Mouse (Mus musculus): ENCODE data around the gene Bsn.
A peak's percentile ranks its signal among the peaks of the same experiment; 100 is the strongest.

Bsn gene

DNA sequence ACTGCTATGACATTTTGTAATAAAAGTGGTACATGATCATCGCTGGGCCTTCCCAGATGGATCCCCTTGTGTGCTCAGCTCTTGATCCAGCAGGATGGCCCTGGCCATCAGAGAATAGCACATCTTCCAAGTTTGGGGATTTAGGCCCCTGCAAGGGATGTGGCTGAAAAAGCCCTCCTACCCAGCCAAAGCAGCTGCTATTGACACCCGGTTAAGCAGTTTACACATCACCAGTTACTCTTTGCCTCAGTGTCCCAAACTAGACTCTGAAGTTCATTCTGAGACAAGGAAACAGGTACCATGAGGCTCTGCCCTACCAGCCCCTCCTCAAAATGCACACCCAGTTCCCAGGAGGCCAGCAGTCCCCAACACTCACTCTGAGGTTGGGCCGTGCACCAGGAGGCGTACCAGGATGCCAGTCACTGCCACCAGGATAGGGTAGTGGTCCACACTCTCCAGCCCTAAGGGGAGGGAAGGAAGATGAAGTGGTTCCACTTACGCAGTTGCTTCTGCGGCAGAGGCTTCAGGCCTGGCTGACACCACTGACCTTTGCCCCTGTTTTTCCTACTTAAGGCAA lies 134.4 kb downstream of the Bsn start:
- no peak for DNase-seq (ENCODE audit: low read depth, low spot score)

DNA sequence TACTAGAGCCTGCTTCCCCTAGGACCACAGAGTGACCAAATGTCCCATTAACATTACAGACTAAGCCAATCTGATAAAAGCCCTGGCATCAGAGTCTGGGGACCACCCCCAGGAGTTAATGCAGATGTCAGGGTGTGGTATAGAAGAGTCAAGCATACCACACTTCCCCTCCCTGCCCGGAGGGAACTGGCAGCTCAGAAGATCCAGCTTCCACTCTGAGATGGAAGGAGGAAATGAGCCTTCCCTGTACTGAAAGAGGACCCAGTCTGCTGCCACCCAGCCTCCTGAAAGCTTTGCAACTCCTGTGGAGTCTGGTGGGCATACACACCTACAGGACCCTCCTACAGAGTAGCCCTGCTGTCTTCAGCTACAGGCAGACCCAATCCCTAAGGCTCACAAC lies 135.1 kb downstream of the Bsn start:
- no peak for DNase-seq (ENCODE audit: low read depth, low spot score)

DNA sequence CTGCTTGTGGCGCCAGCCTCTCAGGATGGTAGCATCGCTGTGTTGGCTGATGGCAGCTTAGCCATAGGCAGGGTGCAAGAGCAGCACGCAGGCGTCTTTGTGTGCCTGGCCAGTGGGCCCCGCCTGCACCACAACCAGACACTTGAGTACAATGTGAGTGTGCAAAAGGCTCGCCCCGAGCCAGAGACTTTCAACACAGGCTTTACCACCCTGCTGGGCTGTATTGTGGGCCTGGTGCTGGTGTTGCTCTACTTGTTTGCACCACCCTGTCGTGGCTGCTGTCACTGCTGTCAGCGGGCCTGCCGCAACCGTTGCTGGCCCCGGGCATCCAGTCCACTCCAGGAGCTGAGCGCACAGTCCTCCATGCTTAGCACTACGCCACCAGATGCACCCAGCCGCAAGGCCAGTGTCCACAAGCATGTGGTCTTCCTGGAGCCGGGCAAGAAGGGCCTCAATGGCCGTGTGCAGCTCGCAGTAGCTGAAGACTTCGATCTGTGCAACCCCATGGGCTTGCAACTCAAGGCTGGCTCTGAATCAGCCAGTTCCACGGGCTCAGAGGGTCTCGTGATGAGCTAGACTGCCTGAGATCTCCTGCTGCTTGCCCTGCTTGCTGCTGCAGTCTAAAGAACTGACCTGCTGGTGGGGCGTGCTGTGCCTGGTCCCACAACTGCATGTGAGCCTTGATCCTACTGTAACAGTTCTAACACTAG lies 135.7 kb downstream of the Bsn start:
- no peak for DNase-seq (ENCODE audit: low read depth, low spot score)

DNA sequence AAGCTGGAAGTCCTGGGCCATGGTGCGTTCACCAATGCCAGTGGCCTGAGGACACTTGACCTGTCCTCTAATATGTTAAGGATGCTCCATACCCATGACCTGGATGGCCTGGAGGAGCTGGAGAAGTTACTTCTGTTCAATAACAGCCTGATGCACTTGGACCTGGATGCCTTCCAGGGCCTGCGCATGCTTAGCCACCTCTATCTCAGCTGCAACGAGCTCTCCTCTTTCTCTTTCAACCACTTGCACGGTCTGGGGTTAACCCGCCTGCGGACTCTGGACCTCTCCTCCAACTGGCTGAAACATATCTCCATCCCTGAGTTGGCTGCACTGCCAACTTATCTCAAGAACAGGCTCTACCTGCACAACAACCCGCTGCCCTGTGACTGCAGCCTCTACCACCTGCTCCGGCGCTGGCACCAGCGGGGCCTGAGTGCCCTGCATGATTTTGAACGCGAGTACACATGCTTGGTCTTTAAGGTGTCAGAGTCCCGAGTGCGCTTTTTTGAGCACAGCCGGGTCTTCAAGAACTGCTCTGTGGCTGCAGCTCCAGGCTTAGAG lies 136.4 kb downstream of the Bsn start:
- DNase-seq (ENCODE audit: low read depth, low spot score): no peak

DNA sequence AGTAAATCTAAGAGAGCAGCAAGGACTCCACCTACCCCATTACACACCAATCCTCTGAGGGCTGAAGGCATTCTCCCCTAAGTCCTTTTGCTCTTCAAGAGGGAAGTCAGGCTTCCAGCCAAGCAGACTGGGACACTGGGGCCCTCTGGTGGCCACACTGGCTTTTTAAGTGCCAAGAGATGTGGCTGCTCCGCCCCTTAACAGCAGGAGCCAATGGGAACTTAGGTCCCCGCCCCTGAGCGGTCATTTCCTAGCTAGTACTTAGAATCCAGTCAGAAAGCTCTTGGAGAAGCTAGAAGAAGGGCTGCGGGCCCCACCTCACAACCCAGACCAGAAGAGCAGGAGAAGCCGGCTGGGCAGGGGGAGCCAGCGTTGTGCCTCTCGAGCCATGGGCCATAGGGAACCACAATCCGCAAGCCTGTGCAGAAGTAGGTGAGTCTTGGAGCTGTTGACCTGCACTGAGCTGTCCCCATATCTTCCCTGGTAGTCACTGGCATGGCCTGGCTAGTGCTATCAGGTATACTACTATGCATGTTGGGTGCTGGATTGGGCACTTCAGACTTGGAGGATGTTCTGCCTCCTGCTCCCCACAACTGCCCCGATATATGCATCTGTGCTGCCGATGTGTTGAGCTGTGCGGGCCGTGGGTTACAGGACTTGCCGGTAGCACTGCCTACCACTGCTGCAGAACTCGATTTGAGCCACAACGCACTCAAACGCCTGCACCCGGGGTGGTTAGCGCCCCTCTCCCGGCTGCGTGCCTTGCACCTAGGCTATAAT lies 137.1 kb downstream of the Bsn start, which contains the start of gene Amigo3:
TSS of gene Amigo3 (plus strand) at position 275 of the 780 bp plus-strand sequence.
- peak; percentile 79 for DNase-seq (ENCODE audit: low read depth, low spot score)

DNA sequence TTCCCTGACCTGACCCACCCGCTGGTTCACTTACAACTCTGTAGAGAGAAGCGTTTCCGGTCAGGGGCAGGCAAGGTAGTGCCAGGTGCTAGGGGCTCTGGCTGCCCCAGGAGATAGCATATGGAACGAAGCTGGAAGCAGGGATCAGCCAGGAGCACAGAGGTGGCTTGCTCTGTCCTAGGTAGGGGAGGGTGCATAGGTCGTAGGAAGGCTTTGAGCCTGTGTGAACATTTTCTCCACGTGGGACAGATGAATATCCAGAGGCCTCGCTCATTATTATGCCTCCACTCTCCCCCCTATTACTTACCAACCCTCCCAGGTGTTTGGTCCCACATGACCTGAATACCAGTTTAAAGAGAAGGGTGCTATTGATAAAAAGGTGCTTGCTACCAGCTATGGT lies 137.8 kb downstream of the Bsn start:
- no peak for DNase-seq (ENCODE audit: low read depth, low spot score)

DNA sequence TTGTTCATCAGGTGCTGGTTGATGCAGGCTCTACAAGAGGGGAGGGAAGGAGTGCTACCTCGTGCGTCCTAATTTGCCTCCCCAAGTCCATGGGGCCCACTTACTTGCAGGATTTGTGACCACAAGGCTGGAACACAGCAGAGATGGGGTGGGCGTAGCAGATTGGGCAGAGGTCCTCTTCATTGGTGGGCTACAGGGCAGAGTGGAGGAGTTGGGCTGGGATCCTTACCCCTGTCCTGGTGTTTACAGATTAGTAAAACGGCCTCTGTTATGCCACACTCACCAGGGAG lies 138.3 kb downstream of the Bsn start:
- no peak for DNase-seq (ENCODE audit: low read depth, low spot score)

DNA sequence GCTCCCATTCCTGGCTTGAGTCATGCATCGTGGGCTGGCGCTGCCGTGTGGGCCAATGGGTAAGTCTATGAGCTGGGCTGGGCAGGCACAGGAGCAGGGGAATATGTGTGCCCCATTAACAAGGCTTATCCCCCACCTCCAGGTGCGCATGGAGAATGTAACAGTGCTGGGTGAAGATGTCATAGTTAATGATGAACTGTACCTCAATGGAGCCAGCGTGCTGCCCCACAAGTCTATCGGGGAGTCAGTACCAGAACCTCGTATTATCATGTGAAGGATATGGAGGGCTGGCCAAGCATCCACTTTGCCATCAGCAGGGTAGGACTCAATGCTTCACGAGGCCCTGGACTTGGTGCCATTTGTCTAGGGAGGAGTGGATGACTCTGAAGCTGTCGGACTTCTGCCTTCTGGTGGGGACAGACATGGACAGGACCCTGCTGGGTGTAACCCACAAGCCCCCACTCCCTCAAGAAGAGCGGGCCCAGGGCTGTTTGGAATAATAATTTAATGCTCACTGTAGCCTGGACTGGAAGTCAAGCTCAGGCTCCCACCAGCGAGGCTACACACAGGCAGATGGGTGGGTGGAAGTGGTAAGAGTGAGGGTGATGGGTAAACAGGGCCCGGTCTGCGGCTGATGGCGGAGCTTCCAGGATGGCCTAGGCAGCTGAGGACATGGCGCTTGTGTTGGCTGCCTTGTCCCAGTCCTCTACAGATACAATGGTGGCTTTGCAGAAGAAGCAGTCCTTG lies 138.8 kb downstream of the Bsn start:
- DNase-seq (ENCODE audit: low read depth, low spot score): no peak

DNA sequence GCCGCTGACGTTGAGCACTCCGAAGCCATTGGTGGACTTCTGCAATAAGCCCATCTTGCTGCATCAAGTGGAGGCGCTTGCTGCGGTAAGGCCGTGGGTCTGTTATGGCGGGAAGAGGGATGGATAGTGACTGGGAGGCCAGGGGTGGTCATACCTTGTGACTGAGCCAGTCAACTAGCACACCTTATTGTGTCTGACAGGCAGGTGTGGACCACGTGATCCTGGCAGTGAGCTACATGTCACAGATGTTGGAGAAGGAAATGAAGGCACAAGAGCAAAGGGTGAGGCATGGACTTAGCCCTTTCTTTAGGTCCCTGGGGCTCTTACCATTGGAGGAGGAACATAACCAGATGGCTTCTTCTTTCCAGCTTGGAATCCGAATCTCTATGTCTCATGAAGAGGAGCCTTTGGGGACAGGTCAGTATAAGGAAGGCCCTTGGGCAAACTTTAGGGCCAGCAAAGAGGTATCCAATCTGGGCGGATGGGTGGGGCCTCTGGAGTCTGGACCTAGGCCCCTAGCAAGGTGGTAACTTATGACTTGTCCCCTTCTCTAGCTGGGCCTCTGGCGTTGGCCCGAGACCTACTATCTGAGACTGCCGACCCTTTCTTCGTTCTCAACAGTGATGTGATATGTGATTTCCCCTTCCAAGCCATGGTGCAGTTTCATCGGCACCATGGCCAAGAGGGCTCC lies 140.5 kb downstream of the Bsn start:
- DNase-seq (ENCODE audit: low read depth, low spot score): no peak

DNA sequence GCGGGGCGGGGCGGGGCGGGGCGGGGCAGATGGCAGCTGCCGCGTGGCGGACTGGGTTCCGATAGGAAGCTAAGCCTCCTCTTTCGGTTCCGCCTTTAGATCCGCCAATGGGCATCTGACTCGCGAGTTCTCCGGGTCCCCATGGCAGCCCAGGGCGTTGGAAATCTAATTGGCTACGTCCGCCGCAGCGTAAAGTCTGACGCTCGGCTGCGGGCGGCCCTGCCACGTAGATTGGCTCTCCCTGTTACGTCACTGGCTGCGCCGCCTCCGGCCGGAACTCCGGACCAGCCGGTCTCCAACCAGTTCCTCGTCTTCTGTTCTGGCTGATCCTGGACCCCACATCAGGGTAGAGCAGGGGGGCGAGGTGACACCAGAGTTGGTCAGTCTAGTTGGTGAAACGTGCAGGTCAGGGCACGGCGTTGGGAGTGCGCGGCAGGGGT lies 141.1 kb downstream of the Bsn start, which contains the start of gene Gmppb:
TSS of gene Gmppb (plus strand) at position 227 of the 440 bp plus-strand sequence.
- DNase-seq (ENCODE audit: low read depth, low spot score): peak; percentile 89

DNA sequence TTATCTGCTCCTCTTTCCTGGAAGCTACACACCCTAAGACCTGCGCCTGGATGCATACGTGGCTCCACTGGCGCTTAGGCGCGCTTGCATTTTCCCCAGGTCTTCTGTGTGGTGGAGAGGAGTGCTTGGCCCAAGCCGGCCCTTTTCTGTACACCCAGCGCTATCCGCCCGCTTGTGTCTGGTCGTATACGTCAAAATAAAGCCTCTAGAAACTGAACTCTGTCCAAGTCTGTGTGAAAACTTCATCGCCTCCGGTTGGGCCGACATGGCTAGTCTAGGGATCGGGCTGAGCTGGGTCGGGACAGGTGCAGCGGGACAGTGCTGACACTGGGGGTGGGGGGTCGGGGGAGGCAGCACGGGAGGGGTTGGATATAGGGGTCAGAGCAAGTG lies 141.6 kb downstream of the Bsn start:
- DNase-seq (ENCODE audit: low read depth, low spot score): no peak

DNA sequence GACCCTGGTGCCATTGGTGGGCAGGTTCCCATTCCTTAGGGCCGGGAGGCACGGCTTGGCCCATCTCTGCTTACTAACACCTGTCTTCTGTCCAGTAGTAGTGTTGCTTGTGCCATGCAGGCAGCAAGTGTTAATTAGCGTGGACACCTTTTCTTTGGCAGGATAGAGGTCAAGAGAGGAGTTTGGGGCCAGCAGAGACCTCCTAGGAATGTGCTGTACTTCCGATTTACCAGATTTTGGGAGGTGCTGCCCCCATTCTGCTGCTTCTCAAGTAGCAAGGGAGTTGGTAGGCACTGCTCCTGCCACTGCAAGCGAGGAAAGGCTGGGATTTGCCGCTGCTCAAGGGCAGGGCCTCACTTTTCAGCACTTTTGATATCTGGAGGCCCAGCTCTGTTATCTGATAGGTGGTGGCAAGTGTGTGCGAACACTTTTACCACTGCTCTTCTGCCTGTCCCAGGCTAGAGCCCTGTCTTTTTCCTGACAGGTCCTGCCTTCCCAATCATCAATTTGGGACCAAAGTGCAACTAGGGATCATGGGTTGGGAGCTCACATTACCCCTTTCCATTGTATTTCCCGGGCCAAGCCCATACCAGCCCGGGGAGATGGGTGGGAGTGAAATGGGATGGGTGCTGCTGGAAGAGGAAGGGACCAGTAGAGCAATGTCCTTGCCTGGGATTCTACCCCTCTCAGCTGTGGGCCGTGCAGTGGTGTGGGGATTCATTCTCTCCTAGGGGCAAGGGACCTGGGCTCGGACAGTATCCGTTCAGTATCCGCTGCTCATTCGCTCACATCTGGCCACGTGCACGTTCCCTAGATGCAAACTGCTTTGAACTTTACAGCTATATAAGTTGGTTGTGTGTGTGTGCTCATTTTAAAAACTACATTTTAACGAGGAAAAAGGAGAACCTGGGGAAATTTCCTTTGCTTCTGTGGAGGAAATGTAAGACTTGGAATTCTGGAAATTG lies 142.3 kb downstream of the Bsn start:
- no peak for DNase-seq (ENCODE audit: low read depth, low spot score)

DNA sequence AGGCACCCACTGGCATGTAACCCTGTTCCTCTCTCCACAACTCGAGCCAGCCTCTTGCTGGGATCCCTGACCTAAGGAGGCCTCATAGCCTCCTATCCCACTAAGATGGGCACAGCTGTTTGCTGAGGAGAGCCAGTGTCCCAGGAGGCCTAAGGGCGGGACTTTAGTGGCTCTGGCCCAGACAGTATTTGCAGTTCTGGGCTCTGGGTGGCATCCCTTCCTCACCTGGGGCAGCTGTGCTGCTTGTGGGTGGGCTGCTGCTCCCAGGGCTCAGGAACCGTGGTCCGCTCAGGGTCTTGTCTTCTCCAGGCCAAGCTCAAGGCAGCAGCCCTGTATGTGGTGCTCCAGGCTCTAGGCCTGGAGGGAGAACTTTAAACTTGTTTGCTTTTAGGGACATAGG lies 143.6 kb downstream of the Bsn start:
- DNase-seq (ENCODE audit: low read depth, low spot score): no peak

Measured in WW6 (cell line).